Mouse (Mus musculus) lung, embryonic 15.5 days (tissue): ENCODE results near the gene Rnf181. TPM values are rescaled to one million over a fixed set of nuclear protein-coding genes. Genes with fewer than 3 reads are reported as not detected.

Experiments used
- ATAC-seq: fragments of 200-750 bp; cut with Nextera tagmentation; 2 replicates; pipeline ENCODE4 v1.8.0; 2017; ENCODE audit warnings: moderate number of reproducible peaks, borderline replicate concordance; ENCODE audit not compliant: low FRiP score, low TSS enrichment; ENCODE audit errors: extremely low read depth
- H3K27ac ChIP-seq: fragments of 300-500 bp; sonication (generic); 2 replicates; pipeline ENCODE4 v1.5.1; 2015; ENCODE audit warnings: moderate library complexity, mild to moderate bottlenecking, inconsistent platforms
- H3K27me3 ChIP-seq: fragments of 300-500 bp; sonication (generic); 2 replicates; pipeline ENCODE4 v1.6.1; 2015; ENCODE audit warnings: inconsistent platforms
- H3K36me3 ChIP-seq: fragments of 300-500 bp; sonication (generic); 2 replicates; pipeline ENCODE4 v1.6.1; 2015; ENCODE audit warnings: inconsistent platforms
- H3K4me1 ChIP-seq: fragments of 300-500 bp; sonication (generic); 2 replicates; pipeline ENCODE4 v1.6.1; 2015; ENCODE audit warnings: inconsistent platforms
- H3K4me2 ChIP-seq: fragments of 300-500 bp; sonication (generic); 2 replicates; pipeline ENCODE4 v1.6.1; 2015; ENCODE audit warnings: inconsistent platforms, mild to moderate bottlenecking, moderate library complexity
- H3K4me3 ChIP-seq: fragments of 300-500 bp; sonication (generic); 2 replicates; pipeline ENCODE4 v1.5.1; 2015; ENCODE audit warnings: mild to moderate bottlenecking, inconsistent platforms
- H3K9ac ChIP-seq: fragments of 300-500 bp; sonication (generic); 2 replicates; pipeline ENCODE4 v1.6.1; 2015; ENCODE audit warnings: inconsistent platforms
- H3K9me3 ChIP-seq: fragments of 300-500 bp; sonication (generic); 2 replicates; pipeline ENCODE4 v1.6.1; 2016; ENCODE audit warnings: inconsistent platforms
- WGBS: fragments of 180-500 bp; shearing (Covaris S2); methylation state at CpG from one replicate; pipeline ENCODE4 v1.1.7; 2015; 5-methylcytosine and 5-hydroxymethylcytosine counted together
- polyA plus RNA-seq: library from polyadenylated mRNA; unstranded; fragments of >200 nt; fragmentation: Nextera tagmentation; extraction: Ambion mirVana; gene quantifications from 2 replicates; pipeline ENCODE4 v1.2.1, GENCODE M21; 2015

The Rnf181 gene
- polyA plus RNA-seq, 1 experiment from 2014 or later: 137 TPM

DNA sequence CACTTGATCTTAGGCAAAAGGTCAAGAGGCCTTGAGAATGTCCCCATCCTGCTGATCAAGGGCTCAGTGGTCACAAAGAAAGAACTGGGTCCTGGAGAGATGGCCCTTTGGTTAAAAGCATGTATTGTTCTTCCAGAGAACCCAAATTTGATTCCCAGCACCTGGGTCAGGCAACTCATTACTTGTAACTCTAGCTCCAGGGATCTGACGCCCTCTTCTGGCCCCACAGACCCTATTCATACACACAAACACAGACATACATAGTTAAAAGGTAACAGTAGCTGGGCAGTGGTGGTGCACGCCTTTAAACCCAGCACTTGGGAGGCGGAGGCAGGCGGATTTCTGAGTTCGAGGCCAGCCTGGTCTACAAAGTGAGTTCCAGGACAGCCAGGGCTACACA is 25.6 kb upstream of the Rnf181 start:
- no peak overlapping the region for H3K4me2 ChIP-seq
- 95% methylated on average over 5 of the region's 5 CpGs for WGBS
- H3K27me3 ChIP-seq: no peaks in the 10 kb centered on the region
- peaks cover 34% of the 10 kb centered on the region for H3K4me1 ChIP-seq
- H3K27ac ChIP-seq: 0 out of 2 replicates have a peak overlapping the region, but pooled peaks have one; percentile 4
- no peak overlapping the region for H3K4me3 ChIP-seq
- no peak overlapping the region for H3K9ac ChIP-seq
- peaks cover 5% of the 10 kb centered on the region; the same call in 1 of the 2 replicates for H3K36me3 ChIP-seq
- no peaks in the 10 kb centered on the region for H3K9me3 ChIP-seq
- no peak for ATAC-seq

DNA sequence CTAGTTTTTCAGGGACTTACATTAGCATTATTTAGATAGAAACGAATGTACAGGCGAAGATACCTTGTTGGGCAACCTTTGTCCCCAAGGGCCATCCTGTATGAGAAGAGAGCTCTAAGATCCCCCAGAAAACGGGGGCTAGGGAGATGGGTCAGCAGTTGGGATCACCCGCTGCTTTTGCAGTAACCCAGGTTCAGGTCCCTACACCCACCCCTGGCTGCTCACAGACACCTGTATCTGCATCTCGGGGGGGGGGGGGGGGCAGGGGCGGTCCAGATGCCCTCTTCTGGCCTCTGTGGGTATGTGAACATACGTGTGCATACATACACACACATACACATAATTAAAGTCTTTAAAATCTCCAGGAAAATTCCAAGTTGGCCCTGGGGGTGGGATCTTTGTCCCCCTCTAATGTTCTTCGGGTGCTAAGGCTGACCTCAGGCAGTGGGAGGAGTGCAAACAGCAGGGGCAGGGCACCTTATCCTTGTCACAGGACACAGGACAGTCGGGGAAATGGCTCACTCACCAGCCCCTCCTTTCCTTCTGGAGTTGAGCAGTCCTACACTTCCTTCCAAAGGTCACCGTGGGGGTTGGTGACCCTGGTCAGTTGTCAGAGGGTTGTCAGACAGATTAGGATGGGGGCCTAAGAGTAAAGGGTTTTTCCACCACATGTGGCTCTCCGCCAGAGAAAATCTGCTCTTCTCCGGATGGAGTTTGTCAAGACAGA is 24.2 kb upstream of the Rnf181 start:
- H3K9me3 ChIP-seq: no peaks in the 10 kb centered on the region
- WGBS: 9% methylated on average over 12 of the region's 12 CpGs
- H3K9ac ChIP-seq: peak overlapping the region; percentile 67
- no peaks in the 10 kb centered on the region for H3K27me3 ChIP-seq
- peak overlapping the region; percentile 98 for H3K27ac ChIP-seq
- H3K4me1 ChIP-seq: peaks cover 34% of the 10 kb centered on the region
- peak; percentile 62 for ATAC-seq
- H3K36me3 ChIP-seq: peaks cover 13% of the 10 kb centered on the region
- H3K4me2 ChIP-seq: peak overlapping the region; percentile 72
- H3K4me3 ChIP-seq: peak overlapping the region; percentile 60

DNA sequence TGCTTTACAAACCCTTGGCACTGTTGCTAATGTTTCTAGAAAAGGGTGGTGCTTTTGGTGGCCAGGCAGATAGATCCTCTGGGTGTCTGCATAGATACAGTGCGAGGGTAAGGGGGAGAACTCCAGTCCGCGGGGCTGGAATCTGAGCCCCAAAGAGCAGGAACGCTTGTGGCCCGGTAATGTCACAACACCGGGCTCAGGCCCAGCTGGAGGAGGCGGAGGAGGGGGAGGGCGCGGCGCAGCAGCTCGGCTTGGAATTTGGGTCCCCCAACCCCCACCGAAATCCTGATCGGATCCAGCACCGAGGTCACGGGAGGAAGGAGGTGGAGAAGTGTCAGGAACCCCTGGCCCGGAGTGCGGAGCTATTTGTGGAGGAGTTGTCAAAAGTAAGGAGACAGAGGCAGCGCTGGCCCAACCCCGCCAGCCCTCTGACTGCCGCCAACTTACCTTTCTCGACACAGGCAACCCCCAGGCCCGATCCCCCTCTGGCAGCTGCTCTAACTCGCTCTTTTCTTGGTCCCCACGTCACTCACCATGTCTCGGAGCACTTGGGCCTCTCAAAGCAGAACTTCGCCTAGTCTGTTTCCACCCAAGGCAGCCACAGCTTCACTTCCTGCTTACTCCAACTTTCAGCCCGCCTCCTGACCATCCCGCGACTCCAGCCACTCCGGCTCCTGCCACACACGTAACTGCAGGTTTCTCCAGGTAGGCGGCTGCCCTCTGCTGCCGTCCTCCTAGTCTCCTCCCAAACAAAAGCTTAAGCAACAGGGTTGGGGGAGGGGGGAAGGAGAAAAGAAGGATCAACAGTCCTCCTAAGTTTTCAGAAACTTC is 23.4 kb upstream of the Rnf181 start, which contains the start of gene Vamp8:
TSS of gene Vamp8 (minus strand) at position 763 of the 831 bp plus-strand sequence.
- peak within 1 kb of the TSS; percentile 67 for H3K9ac ChIP-seq
- peak; percentile 73 for ATAC-seq
- H3K4me2 ChIP-seq: peak within 1 kb of the TSS; percentile 72
- peaks cover 21% of the 10 kb centered on the region for H3K36me3 ChIP-seq
- H3K4me3 ChIP-seq: peak within 1 kb of the TSS; percentile 60
- H3K27ac ChIP-seq: peak within 1 kb of the TSS; percentile 98
- WGBS: under 1% methylated on average over 33 of the region's 33 CpGs
- H3K9me3 ChIP-seq: no peaks in the 10 kb centered on the region
- peaks cover 34% of the 10 kb centered on the region for H3K4me1 ChIP-seq
- no peaks in the 10 kb centered on the region for H3K27me3 ChIP-seq

DNA sequence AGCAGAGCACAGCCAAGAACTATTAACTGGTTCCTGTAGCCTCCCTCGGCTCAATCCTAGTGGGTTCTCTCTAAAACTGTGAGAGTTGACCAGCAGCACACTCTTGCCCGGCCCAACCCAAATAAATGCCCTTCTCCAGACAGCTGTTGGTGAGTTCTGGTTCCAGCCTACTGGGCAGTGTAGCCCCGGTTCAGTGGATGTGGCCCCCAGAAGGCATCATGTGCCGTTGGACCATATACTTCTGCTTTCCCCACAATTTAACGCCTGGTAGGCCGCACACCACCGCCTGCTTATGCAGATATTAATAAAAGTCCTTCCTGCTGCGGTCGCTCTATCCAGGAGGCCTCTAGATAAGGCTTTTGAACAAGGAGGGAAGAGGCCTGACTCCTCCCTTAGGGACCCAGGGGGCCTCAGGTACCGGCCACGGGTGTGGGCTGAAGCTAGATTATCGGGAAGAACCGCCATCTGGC is 22.8 kb upstream of the Rnf181 start:
- Histone ChIP-seq H3K4me2 (peak overlapping the region; percentile 72), H3K27me3 (no peaks in the 10 kb centered on the region), H3K4me1 (peaks cover 34% of the 10 kb centered on the region), H3K9ac (peak overlapping the region; percentile 67), H3K9me3 (no peaks in the 10 kb centered on the region), H3K36me3 (peaks cover 26% of the 10 kb centered on the region), H3K27ac (peak overlapping the region; percentile 98), H3K4me3 (peak overlapping the region; percentile 60)
- 7% methylated on average over 13 of the region's 13 CpGs for WGBS
- peak; percentile 56; the same call in 1 of the 2 replicates for ATAC-seq

DNA sequence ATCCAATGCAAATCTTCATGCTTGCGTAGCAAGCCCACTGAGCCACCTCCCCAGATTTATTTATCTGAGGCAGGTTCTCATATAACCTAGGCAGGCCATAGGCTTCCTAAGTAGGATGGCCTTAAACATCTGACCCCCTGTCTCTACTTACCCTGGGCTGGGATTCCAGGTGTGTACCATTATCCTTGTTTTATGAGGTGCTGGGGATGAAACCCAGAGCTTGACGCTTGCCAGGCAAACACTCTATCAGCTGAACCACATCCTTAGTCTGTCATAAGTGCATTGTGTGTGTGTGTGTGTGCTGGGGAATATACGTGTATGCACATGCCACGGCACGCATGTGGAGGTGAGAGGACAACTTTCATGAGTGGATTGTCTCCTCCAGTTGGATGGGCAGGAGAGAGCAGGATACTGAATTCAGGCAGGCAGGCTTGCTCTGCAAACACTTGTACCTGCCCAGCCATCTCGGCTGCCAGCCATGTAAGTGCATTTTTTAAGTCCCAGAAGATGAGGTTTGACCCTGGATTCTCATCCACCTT is 22.1 kb upstream of the Rnf181 start:
- 62% methylated on average over 6 of the region's 6 CpGs for WGBS
- no peaks in the 10 kb centered on the region for H3K27me3 ChIP-seq

DNA sequence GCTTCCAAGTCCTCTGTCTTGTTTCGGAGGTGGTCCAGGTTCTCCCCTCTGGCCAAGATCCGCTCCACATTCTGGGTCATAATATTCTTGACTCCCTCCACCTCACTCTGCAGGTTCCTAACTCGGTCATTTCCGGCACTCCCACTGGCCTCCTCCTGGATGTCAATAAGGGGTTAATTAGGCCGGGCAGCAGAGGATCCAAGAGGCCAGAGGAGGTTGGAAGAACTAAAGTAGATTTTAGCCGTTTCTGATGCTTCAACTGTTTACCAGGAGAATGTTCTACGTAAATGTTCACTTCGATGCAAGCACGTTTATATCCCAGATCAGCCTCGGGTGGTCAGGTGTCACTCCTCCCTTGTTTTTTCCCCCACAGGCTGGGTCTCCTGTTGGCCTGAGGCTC is 21.5 kb upstream of the Rnf181 start:
- Histone ChIP-seq H3K4me2 (peak overlapping the region; percentile 72; the same call in 1 of the 2 replicates), H3K4me3 (no peak overlapping the region), H3K4me1 (peaks cover 34% of the 10 kb centered on the region), H3K27me3 (no peaks in the 10 kb centered on the region), H3K9me3 (no peaks in the 10 kb centered on the region), H3K36me3 (peaks cover 26% of the 10 kb centered on the region), H3K27ac (no peak overlapping the region), H3K9ac (no peak overlapping the region)
- no peak for ATAC-seq
- WGBS: 65% methylated on average over 10 of the region's 10 CpGs

More for the DNA sequence above, 22.1 kb upstream of the Rnf181 start:
- Histone ChIP-seq H3K4me2 (peak overlapping the region; percentile 72), H3K4me3 (peak overlapping the region; percentile 60), H3K27ac (peak overlapping the region; percentile 98), H3K9me3 (no peaks in the 10 kb centered on the region), H3K4me1 (peaks cover 34% of the 10 kb centered on the region), H3K36me3 (peaks cover 26% of the 10 kb centered on the region), H3K9ac (no peak overlapping the region)
- no peak for ATAC-seq

DNA sequence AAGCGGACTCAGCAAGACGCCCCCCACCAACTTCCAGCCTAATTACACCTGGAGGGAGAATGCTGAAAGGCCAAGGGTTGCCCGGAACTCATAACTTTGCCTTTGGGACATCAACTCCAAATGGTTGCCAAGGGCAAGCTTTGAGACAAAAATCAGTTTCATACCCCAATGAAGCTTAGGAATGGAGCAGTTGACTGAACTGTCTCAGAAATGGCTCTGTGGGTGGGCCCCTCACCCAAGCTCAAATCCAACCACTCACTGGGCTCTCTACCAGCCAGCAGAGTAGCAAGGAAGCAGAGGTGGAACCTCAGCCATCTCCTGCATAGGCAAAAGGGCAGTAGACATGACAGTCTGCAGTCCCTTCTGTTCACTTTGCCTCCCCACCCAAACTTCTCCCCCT is 21.1 kb upstream of the Rnf181 start:
- Histone ChIP-seq H3K9ac (no peak overlapping the region), H3K36me3 (peaks cover 26% of the 10 kb centered on the region), H3K4me1 (peaks cover 34% of the 10 kb centered on the region), H3K27ac (no peak overlapping the region), H3K4me2 (no peak overlapping the region), H3K9me3 (no peaks in the 10 kb centered on the region), H3K4me3 (no peak overlapping the region), H3K27me3 (no peaks in the 10 kb centered on the region)
- WGBS: 88% methylated on average over 3 of the region's 3 CpGs
- ATAC-seq: no peak

DNA sequence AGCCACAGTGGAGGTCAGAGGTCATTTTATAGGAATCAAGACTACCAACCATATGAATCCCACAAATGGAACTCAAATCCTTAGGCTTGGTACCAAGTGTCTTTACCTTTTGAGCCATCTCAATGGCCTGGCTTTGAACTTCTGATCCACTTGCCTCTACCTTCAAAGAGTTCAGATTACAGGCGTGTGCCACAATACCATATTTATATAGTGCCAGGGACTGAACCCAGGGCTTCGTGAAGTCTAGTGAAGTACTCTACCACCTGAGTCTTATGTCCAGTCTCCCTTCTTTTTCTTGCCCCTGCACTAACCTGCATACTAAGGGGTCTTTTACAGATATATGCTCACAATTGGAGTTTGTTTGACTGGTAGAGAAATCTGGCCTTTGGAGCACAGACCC is 19.8 kb upstream of the Rnf181 start:
- Histone ChIP-seq H3K4me2 (no peak overlapping the region), H3K27ac (no peak overlapping the region), H3K9me3 (no peaks in the 10 kb centered on the region), H3K27me3 (no peaks in the 10 kb centered on the region), H3K4me3 (no peak overlapping the region), H3K4me1 (peaks cover 31% of the 10 kb centered on the region), H3K9ac (no peak overlapping the region), H3K36me3 (peaks cover 26% of the 10 kb centered on the region)
- no peak for ATAC-seq
- WGBS: 89% methylated on average over 2 of the region's 2 CpGs

DNA sequence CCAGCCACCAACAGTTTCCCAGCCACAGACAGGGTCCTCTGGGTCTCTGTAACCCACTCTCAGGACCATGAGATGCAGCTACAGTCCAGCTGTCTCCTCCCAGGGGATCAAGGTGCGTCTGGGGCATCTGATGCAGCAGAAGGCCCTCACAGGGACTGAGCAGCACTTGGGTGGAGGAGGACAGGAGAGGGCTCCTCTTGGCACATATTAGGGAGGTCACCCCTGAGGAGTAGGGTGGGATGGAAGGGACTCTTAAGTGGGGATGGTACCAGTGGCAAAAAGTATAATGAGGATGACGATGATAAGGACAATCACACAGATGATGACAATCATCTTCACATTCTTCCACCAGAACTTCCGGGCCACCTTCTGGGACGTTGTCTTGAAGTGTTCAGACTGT is 18.5 kb upstream of the Rnf181 start:
- no peaks in the 10 kb centered on the region for H3K9me3 ChIP-seq
- 66% methylated on average over 4 of the region's 4 CpGs for WGBS
- no peak overlapping the region for H3K4me2 ChIP-seq
- H3K9ac ChIP-seq: no peak overlapping the region
- no peak overlapping the region for H3K4me3 ChIP-seq
- ATAC-seq: no peak
- no peaks in the 10 kb centered on the region for H3K27me3 ChIP-seq
- H3K4me1 ChIP-seq: peaks cover 24% of the 10 kb centered on the region
- no peak overlapping the region for H3K27ac ChIP-seq
- peaks cover 26% of the 10 kb centered on the region for H3K36me3 ChIP-seq

DNA sequence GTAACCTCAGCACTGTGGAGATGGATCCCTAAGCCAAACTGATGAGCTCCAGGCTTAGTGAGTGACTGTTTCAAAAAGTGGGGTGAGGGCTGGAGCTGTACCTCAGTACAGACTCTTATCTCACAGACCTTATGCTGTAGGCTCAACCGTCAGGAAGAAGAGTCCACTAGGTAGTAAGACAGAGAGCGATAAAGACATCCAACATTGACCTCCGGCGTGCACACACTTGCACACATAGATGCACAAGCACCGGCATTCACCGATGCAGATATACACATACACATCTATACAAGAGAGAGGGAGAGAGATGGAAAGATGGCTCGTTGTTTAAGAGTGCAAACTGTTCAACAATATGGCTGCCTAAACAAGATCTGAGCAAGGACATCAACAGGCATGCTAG is 17.2 kb upstream of the Rnf181 start:
- 90% methylated on average over 7 of the region's 7 CpGs for WGBS
- Histone ChIP-seq H3K4me1 (peaks cover 18% of the 10 kb centered on the region), H3K9ac (no peak overlapping the region), H3K27me3 (no peaks in the 10 kb centered on the region), H3K4me2 (no peak overlapping the region), H3K27ac (no peak overlapping the region), H3K36me3 (peaks cover 26% of the 10 kb centered on the region), H3K4me3 (no peak overlapping the region), H3K9me3 (no peaks in the 10 kb centered on the region)
- no peak for ATAC-seq

DNA sequence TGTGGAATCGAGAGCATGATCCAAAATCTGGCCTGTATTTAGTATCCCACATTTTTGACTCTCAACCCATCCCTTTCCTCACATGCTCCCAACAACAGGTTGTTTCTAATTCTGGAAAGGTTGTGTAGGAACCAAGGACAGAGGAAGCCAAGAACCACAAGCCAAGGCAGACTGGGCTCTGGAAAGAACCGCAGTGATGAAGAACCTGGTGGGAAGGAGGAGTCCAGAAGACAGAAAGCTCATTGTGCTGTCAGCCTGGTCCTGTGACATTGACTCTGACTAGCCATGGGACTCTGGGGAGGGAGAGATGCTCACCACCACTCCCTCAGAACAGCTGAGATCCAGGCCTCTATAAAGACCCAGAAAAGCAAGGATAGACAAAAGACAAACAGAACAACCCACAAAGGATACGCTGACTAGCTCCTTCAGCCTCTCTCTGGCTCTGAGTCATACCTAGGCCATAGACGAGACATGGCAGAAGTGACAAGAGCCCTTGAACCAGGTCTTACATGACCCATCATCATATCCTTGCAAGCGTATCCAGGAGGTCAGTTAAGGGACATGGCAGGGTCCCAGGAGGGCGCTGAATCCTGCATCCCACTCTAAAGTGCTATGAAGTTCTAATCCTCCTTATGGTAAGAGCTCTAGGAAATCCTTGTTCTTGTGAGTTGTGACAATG is 16.5 kb upstream of the Rnf181 start:
- no peaks in the 10 kb centered on the region for H3K27me3 ChIP-seq
- peaks cover 12% of the 10 kb centered on the region for H3K4me1 ChIP-seq
- no peak overlapping the region for H3K9ac ChIP-seq
- no peaks in the 10 kb centered on the region for H3K9me3 ChIP-seq
- no peak overlapping the region for H3K4me3 ChIP-seq
- H3K27ac ChIP-seq: no peak overlapping the region
- ATAC-seq: no peak
- WGBS: 77% methylated on average over 6 of the region's 6 CpGs
- H3K36me3 ChIP-seq: peaks cover 26% of the 10 kb centered on the region
- no peak overlapping the region for H3K4me2 ChIP-seq
